Mouse (Mus musculus): Measurements from ENCODE around the gene Scarf2.

GRCm38 (mm10) chr16:17760657-17761056, 36.4 kb upstream of the Scarf2 start:
- TF ChIP-seq CTCF (conservative IDR thresholded peaks at IDR 0.05; ENCODE audit: low read length), result peak; percentile 75
- TF ChIP-seq POU5F1 (IDR thresholded peaks at IDR 0.05; ENCODE audit: borderline replicate concordance, low read length), result no peak
